Mouse (Mus musculus): ENCODE results near the gene Ldb3.

DNA sequence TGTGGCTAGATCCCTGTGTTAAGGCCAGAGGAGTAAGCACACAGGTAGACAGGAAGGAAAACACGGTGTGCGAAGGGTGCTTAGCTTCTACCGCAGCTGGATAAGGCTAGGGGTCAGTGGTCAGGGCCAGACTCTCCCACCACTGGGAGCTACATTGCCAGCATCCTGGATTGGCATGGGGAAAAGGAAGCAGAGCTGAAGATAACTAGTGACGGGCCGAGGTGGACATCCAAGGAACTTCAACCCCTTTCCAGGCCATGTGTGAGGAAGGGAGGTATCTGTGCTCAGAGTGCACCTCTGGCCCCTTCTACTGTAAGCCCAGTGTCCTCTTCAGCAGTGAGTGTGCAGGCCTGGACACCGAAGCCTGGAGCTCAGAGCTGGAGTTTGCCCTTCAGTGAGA is 35.0 kb downstream of the Ldb3 start:
- no peak for TF ChIP-seq CTCF (conservative IDR thresholded peaks at IDR 0.05; ENCODE audit: low read length)
- no peak for TF ChIP-seq POU5F1 (IDR thresholded peaks at IDR 0.05; ENCODE audit: borderline replicate concordance, low read length)
